Mouse (Mus musculus) heart, adult 2 months (tissue): ENCODE measurements around the gene Entpd2.

Experiments used
- CTCF ChIP-seq: fragments of 200-600 bp; IDR thresholded peaks from 2 replicates; pipeline ENCODE4 v1.8.1; 2022; ENCODE audit warnings: antibody characterized with exemption, mild to moderate bottlenecking, moderate library complexity
- EP300 ChIP-seq: fragments of 200-500 bp; IDR thresholded peaks from 2 replicates; pipeline ENCODE4 v1.6.1; 2011; ENCODE audit warnings: low read depth, low read length, control low read depth; ENCODE audit not compliant: insufficient read depth

GRCm38 (mm10) chr2:25400291-25400690, 4.6 kb downstream of the Entpd2 start:
- no peak for TF ChIP-seq EP300
- TF ChIP-seq CTCF: no peak
